Mouse (Mus musculus): Measurements from ENCODE around the gene Rarg.
A peak's percentile ranks its signal among the peaks of the same experiment; 100 is the strongest.
"Not testable (repeated sequence)": the region's sequence is repeated elsewhere in the genome, so short reads cannot be mapped to it uniquely, and the experiment has no call there.

Rarg gene

GRCm38 (mm10) chr15:102238543-102239259 is 18.6 kb downstream of the Rarg start:
- DNase-seq (ENCODE audit: low spot score in 2 of 2): no peak

GRCm38 (mm10) chr15:102235371-102236027 is 21.8 kb downstream of the Rarg start:
- no peak for DNase-seq (ENCODE audit: low spot score in 2 of 2)

- no peak for DNase-seq (ENCODE audit: low spot score in 2 of 2)
Observed at GRCm38 (mm10) chr15:102233896-102234295, 23.4 kb downstream of the Rarg start.

- no peak for DNase-seq (ENCODE audit: low spot score in 2 of 2)
Observed at GRCm38 (mm10) chr15:102232764-102233163, 24.6 kb downstream of the Rarg start.

- DNase-seq (ENCODE audit: low spot score in 2 of 2): no peak
Observed at GRCm38 (mm10) chr15:102231748-102232147, 25.6 kb downstream of the Rarg start, which contains the start of gene Itgb7. TSS of gene Itgb7 (minus strand) at chr15:102231944.

GRCm38 (mm10) chr15:102230408-102231321 is 26.7 kb downstream of the Rarg start:
- DNase-seq (ENCODE audit: low spot score in 2 of 2): no peak

GRCm38 (mm10) chr15:102225619-102226018 is 31.7 kb downstream of the Rarg start:
- DNase-seq (ENCODE audit: low spot score in 2 of 2): not testable (repeated sequence)

- DNase-seq (ENCODE audit: low spot score in 2 of 2): no peak
Observed at GRCm38 (mm10) chr15:102224992-102225617, 32.2 kb downstream of the Rarg start.

GRCm38 (mm10) chr15:102224186-102224991 is 32.9 kb downstream of the Rarg start:
- DNase-seq (ENCODE audit: low spot score in 2 of 2): peak; percentile 49 to 62

- DNase-seq (ENCODE audit: low spot score in 2 of 2): no peak
Observed at GRCm38 (mm10) chr15:102222386-102222785, 34.9 kb downstream of the Rarg start.

- no peak for DNase-seq (ENCODE audit: low spot score in 2 of 2)
Observed at GRCm38 (mm10) chr15:102217325-102217724, 40.0 kb downstream of the Rarg start.

- DNase-seq (ENCODE audit: low spot score in 2 of 2): no peak
Observed at GRCm38 (mm10) chr15:102216459-102217228, 40.7 kb downstream of the Rarg start.

- no peak for DNase-seq (ENCODE audit: low spot score in 2 of 2)
Observed at GRCm38 (mm10) chr15:102215624-102216023, 41.7 kb downstream of the Rarg start.

GRCm38 (mm10) chr15:102214132-102214531 is 43.2 kb downstream of the Rarg start:
- DNase-seq (ENCODE audit: low spot score in 2 of 2): no peak

- DNase-seq (ENCODE audit: low spot score in 2 of 2): no peak
Observed at GRCm38 (mm10) chr15:102211895-102212294, 45.4 kb downstream of the Rarg start.

- DNase-seq (ENCODE audit: low spot score in 2 of 2): no peak
Observed at GRCm38 (mm10) chr15:102210816-102211215, 46.5 kb downstream of the Rarg start.

GRCm38 (mm10) chr15:102209114-102209513 is 48.2 kb downstream of the Rarg start:
- no peak for DNase-seq (ENCODE audit: low spot score in 2 of 2)

- no peak for DNase-seq (ENCODE audit: low spot score in 2 of 2)
Observed at GRCm38 (mm10) chr15:102208092-102208561, 49.2 kb downstream of the Rarg start.

- no peak for DNase-seq (ENCODE audit: low spot score in 2 of 2)
Observed at GRCm38 (mm10) chr15:102207351-102207750, 50.0 kb downstream of the Rarg start.

- peak in 1 of 2 experiments; percentile 46 for DNase-seq (ENCODE audit: low spot score in 2 of 2)
Observed at GRCm38 (mm10) chr15:102205779-102206178, 51.5 kb downstream of the Rarg start.
